Mouse (Mus musculus) heart, embryonic 11.5 days (tissue): Measurements from ENCODE around the gene Guk1. TPM values are rescaled to one million over a fixed set of nuclear protein-coding genes. Genes with fewer than 3 reads are reported as not detected.
A peak's percentile ranks its signal among the peaks of the same experiment; 100 is the strongest.

ENCODE experiments used
- ATAC-seq: fragments of 200-750 bp; cut with Nextera tagmentation; replicated peaks from 2 replicates; pipeline ENCODE4 v1.8.0; 2017; ENCODE audit warnings: moderate library complexity; ENCODE audit not compliant: insufficient number of reproducible peaks, low FRiP score, low TSS enrichment
- H3K27ac ChIP-seq: fragments of 300-500 bp; sonication (generic); 2 replicates; pipeline ENCODE4 v1.5.1; 2014; ENCODE audit warnings: mild to moderate bottlenecking, low read depth, low read length
- H3K27me3 ChIP-seq: fragments of 300-500 bp; sonication (generic); 2 replicates; pipeline ENCODE4 v1.6.1; 2014; ENCODE audit warnings: mild to moderate bottlenecking, low read length, mixed read lengths; ENCODE audit not compliant: control insufficient read depth, insufficient read depth
- H3K36me3 ChIP-seq: fragments of 300-500 bp; sonication (generic); 2 replicates; pipeline ENCODE4 v1.6.1; 2014; ENCODE audit warnings: mild to moderate bottlenecking, low read length, moderate library complexity, mixed read lengths; ENCODE audit not compliant: control insufficient read depth, insufficient read depth
- H3K4me1 ChIP-seq: fragments of 300-500 bp; sonication (generic); 2 replicates; pipeline ENCODE4 v1.6.1; 2014; ENCODE audit warnings: low read length; ENCODE audit not compliant: control insufficient read depth, insufficient read depth
- H3K4me2 ChIP-seq: fragments of 300-500 bp; sonication (generic); 2 replicates; pipeline ENCODE4 v1.6.1; 2014; ENCODE audit warnings: mild to moderate bottlenecking, moderate library complexity
- H3K4me3 ChIP-seq: fragments of 300-500 bp; sonication (generic); 2 replicates; pipeline ENCODE4 v1.5.1; 2014; ENCODE audit warnings: low read depth, low read length
- H3K9ac ChIP-seq: fragments of 300-500 bp; sonication (generic); 2 replicates; pipeline ENCODE4 v1.6.1; 2014; ENCODE audit warnings: mild to moderate bottlenecking, low read depth, low read length, moderate library complexity
- H3K9me3 ChIP-seq: fragments of 300-500 bp; sonication (generic); replicated peaks from 2 replicates; pipeline ENCODE4 v1.6.1; 2016; ENCODE audit warnings: low read length; ENCODE audit not compliant: control insufficient read depth
- WGBS: fragments of 180-500 bp; shearing (Covaris S2); extraction: QIAGEN DNeasy Blood & Tissue Kit; methylation state at CpG from one replicate; pipeline ENCODE4 v1.1.7; 2014; ENCODE audit not compliant: insufficient replicate concordance; 5-methylcytosine and 5-hydroxymethylcytosine counted together
- polyA plus RNA-seq: library from polyadenylated mRNA; unstranded; fragments of >200 nt; fragmentation: Nextera tagmentation; extraction: Ambion mirVana; gene quantifications from 2 replicates; pipeline ENCODE4 v1.2.1, GENCODE M21; 2014

The Guk1 gene
- polyA plus RNA-seq, 1 experiment from 2014 or later, result 125 TPM

DNA sequence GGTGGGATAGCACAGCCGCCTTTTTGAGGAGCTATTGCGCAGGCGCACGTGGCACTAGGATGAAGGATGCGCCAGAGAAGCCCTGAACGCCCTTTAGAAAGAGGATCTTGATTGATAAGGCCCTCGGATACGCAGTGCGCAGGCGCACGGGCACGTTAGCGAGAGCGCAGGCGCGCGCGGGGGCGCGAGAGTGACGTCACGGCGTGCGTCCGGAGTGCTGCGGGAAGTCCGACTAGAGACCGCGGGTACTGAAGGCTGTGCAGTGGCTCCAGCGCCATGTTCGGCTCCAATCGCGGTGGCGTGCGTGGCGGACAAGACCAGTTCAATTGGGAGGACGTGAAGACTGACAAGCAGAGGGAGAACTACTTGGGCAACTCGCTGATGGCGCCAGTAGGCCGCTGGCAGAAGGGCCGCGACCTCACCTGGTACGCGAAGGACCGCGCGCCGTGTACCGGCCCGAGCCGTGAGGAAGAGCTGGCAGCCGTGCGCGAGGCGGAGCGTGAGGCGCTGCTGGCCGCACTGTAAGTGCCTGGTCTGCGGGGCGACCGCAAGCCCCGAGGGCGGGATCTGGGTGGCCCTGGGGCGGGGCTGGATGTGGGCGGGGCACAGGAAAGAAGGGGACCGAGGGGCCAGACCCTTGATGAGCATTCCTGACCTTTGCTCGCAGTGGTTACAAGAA is 16.3 kb upstream of the Guk1 start, which contains the start of gene 2310033P09Rik:
TSS of gene 2310033P09Rik (plus strand) at position 169 of the 679 bp plus-strand sequence.
- under 1% methylated on average over 67 of the region's 67 CpGs for WGBS
- Histone ChIP-seq H3K36me3 (peaks cover 19% of the 10 kb centered on the region), H3K9ac (peak within 1 kb of the TSS; percentile 91), H3K27me3 (no peaks in the 10 kb centered on the region), H3K4me1 (peaks cover 8% of the 10 kb centered on the region), H3K4me2 (peak within 1 kb of the TSS; percentile 67), H3K4me3 (peak within 1 kb of the TSS; percentile 83), H3K9me3 (no peaks in the 10 kb centered on the region), H3K27ac (peak within 1 kb of the TSS; percentile 93)
- peak; percentile 80 for ATAC-seq

DNA sequence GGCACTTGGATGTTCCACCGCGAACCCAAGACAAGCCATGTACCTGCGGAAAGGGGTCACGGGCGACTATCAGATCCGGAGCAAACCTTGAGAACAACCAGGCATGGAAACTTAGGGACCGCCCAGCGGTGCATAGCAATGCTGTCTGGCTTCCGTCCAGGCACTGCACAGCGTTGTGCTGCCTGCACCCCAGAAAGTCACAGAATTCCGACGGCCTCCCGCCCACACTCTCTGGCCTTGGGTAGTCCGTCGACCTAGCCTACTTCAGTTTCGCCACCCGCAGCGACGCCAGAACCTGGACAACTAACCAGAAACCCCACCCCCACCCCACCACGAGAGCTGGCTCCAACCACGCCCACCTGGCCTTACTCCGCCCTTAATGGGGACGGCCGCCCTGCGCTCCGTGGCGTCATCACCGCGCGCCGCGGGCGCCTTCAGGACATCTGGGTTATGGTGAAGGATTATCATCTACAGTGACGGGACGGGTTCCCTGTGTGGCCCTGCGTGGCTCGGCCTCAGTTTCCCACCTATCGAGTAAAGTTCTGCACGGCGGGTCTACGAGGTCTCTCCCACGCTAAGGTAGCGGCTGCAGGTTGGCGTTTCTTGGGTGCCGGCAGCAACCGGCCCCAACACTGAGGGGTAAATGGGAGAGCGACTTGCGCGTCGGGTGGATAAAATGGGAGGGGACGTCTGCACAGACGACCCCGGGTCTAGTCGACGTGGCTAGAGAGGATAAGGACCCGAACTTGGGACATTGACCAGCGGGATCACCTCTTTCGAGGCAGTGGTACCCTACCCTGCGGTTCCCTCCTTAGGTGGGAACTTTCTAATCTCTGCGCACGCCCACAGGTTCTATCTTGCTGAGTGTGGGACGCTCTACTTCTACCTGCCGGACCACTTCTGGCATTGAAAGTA is 10.3 kb upstream of the Guk1 start, which contains the start of gene Mrpl55:
TSS of gene Mrpl55 (plus strand) at position 406 of the 915 bp plus-strand sequence.
- H3K4me3 ChIP-seq, result peak within 1 kb of the TSS; percentile 95
- H3K9ac ChIP-seq, result peak within 1 kb of the TSS; percentile 86
- peak within 1 kb of the TSS; percentile 64 for H3K27ac ChIP-seq
- no peaks in the 10 kb centered on the region for H3K9me3 ChIP-seq
- under 1% methylated on average over 63 of the region's 63 CpGs for WGBS
- peak; percentile 91 for ATAC-seq
- peaks cover 12% of the 10 kb centered on the region for H3K4me1 ChIP-seq
- no peaks in the 10 kb centered on the region for H3K27me3 ChIP-seq
- H3K4me2 ChIP-seq, result peak within 1 kb of the TSS; percentile 91
- peaks cover 5% of the 10 kb centered on the region for H3K36me3 ChIP-seq

DNA sequence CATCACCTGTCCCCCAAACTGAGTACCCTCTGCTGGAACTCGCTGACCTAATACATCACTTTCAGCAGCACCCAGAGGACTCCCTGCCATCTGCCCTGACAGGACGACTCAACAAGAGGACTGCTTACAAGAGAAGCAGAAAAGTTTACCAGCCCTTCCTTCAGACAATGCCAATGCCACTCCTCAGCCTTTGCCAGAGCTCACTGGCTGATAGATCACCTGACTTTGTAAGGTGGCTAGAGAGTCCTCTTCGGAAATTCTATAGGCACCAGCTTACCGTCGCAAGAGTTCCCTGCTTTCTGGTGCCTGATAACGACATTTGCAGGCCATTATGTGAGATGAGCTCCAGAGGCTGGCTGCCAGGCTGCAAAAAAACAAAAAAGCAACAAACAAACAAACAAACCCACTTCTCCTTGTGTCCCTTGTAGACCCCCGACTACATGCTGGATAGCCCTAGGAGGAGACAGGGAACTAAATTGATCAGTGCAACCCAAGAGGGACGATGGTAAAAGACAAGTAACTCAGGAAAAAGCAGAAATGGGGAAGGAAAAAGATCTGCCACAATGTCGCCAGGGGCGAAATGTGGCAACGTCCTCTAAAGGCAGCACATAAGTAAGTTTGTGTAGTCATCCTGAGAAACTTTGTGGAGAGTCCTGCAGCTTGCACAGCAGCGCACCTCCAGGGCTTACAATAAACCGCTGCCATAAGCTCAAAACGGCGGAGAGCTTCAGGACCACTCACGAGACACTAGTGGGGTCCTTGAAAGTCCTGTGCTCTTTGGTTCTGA is 9.4 kb upstream of the Guk1 start:
- H3K4me3 ChIP-seq, result peak overlapping the region; percentile 95
- no peaks in the 10 kb centered on the region for H3K9me3 ChIP-seq
- H3K4me1 ChIP-seq, result peaks cover 12% of the 10 kb centered on the region
- H3K27ac ChIP-seq, result peak overlapping the region; percentile 64
- 0 out of 2 replicates have a peak, but pooled peaks have one; percentile 2 for ATAC-seq
- peak overlapping the region; percentile 86 for H3K9ac ChIP-seq
- H3K36me3 ChIP-seq, result peaks cover 4% of the 10 kb centered on the region
- no peaks in the 10 kb centered on the region for H3K27me3 ChIP-seq
- 27% methylated on average over 16 of the region's 16 CpGs for WGBS
- peak overlapping the region; percentile 91 for H3K4me2 ChIP-seq

- no peak for ATAC-seq
- Histone ChIP-seq H3K4me1 (peaks cover 4% of the 10 kb centered on the region), H3K36me3 (no peaks in the 10 kb centered on the region), H3K9ac (no peak overlapping the region), H3K9me3 (no peaks in the 10 kb centered on the region), H3K27ac (no peak overlapping the region), H3K4me3 (no peak overlapping the region), H3K27me3 (no peaks in the 10 kb centered on the region), H3K4me2 (no peak overlapping the region)
These were observed 4.2 kb upstream of the Guk1 start for GRCm38 (mm10) chr11:59196230-59196629.

- H3K4me2 ChIP-seq, result peak overlapping the region; percentile 76
- no peaks in the 10 kb centered on the region for H3K9me3 ChIP-seq
- H3K36me3 ChIP-seq, result peaks cover 3% of the 10 kb centered on the region; the same call in 1 of the 2 replicates
- H3K4me3 ChIP-seq, result peak overlapping the region; percentile 57
- 0 out of 2 replicates have a peak, but pooled peaks cover 4% of the 10 kb centered on the region for H3K4me1 ChIP-seq
- H3K27ac ChIP-seq, result peak overlapping the region; percentile 84
- ATAC-seq, result peak; percentile 94
- WGBS, result under 1% methylated on average over 44 of the region's 59 CpGs
- no peaks in the 10 kb centered on the region for H3K27me3 ChIP-seq
- peak overlapping the region; percentile 68 for H3K9ac ChIP-seq
These were observed 567 bp downstream of the Guk1 start for GRCm38 (mm10) chr11:59191231-59192058.

DNA sequence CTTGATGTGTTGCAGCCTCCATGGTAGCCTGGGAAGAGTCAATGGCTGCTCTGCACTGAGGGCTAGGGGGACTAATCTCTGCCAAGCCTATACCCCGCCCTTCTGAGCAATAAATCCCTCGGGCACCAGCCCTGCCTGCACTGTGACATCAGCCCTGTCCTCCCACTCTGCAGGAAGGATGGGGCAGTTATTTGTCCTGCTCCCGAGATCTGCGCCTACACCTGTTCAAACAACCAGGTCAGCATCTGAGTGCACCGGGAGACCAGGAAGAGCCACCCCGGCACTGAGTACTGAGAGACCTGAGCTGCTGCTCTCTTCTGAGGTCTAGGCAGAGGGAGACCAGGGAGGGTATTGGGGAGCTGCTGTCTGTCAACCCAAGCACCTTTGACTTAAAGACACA is 4.3 kb downstream of the Guk1 start:
- H3K9me3 ChIP-seq, result no peaks in the 10 kb centered on the region
- H3K27me3 ChIP-seq, result no peaks in the 10 kb centered on the region
- H3K4me1 ChIP-seq, result peaks cover 11% of the 10 kb centered on the region
- no peak overlapping the region for H3K27ac ChIP-seq
- no peak overlapping the region for H3K9ac ChIP-seq
- no peak overlapping the region for H3K4me3 ChIP-seq
- peaks cover 17% of the 10 kb centered on the region for H3K36me3 ChIP-seq
- no peak overlapping the region for H3K4me2 ChIP-seq
- WGBS, result 79% methylated on average over 6 of the region's 6 CpGs
- no peak for ATAC-seq

GRCm38 (mm10) chr11:59185490-59185889 is 6.5 kb downstream of the Guk1 start:
- 82% methylated on average over 5 of the region's 5 CpGs for WGBS
- H3K36me3 ChIP-seq, result peaks cover 17% of the 10 kb centered on the region
- ATAC-seq, result no peak
- H3K9me3 ChIP-seq, result no peaks in the 10 kb centered on the region
- H3K27me3 ChIP-seq, result no peaks in the 10 kb centered on the region
- no peak overlapping the region for H3K4me3 ChIP-seq
- peaks cover 13% of the 10 kb centered on the region for H3K4me1 ChIP-seq
- no peak overlapping the region for H3K4me2 ChIP-seq
- H3K27ac ChIP-seq, result no peak overlapping the region
- no peak overlapping the region for H3K9ac ChIP-seq
